Mouse (Mus musculus) NIH3T3 (cell line): ENCODE measurements around the gene Naga.
A peak's percentile ranks its signal among the peaks of the same experiment; 100 is the strongest.

Source experiments
- DNase-seq: peaks from one replicate; pipeline ENCODE4 v3.0.0-alpha.2; 2012; ENCODE audit warnings: low read depth

Gene Naga

GRCm38 (mm10) chr15:82337875-82338274 is 850 bp downstream of the Naga start:
- peak; percentile 38 for DNase-seq

GRCm38 (mm10) chr15:82336629-82337028 is 2.1 kb downstream of the Naga start:
- DNase-seq = no peak

GRCm38 (mm10) chr15:82335194-82335593 is 3.5 kb downstream of the Naga start:
- no peak for DNase-seq

GRCm38 (mm10) chr15:82325382-82325781 is 13.3 kb downstream of the Naga start:
- no peak for DNase-seq

- no peak for DNase-seq
Measured at GRCm38 (mm10) chr15:82322195-82322594, 16.5 kb downstream of the Naga start.

- DNase-seq = no peak
Measured at GRCm38 (mm10) chr15:82319613-82320012, 19.1 kb downstream of the Naga start.

GRCm38 (mm10) chr15:82317839-82318238 is 20.9 kb downstream of the Naga start:
- DNase-seq = peak; percentile 74

GRCm38 (mm10) chr15:82308416-82308815 is 30.3 kb downstream of the Naga start:
- no peak for DNase-seq

- DNase-seq = no peak
Measured at GRCm38 (mm10) chr15:82307107-82307506, 31.6 kb downstream of the Naga start.

GRCm38 (mm10) chr15:82298764-82299561 is 39.8 kb downstream of the Naga start, which contains the start of gene Wbp2nl:
TSS of gene Wbp2nl (plus strand) at chr15:82298954.
- DNase-seq = no peak

- peak; percentile 29 for DNase-seq
Measured at GRCm38 (mm10) chr15:82294059-82294458, 44.7 kb downstream of the Naga start.

GRCm38 (mm10) chr15:82293271-82293711 is 45.4 kb downstream of the Naga start:
- no peak for DNase-seq

GRCm38 (mm10) chr15:82292851-82293250 is 45.9 kb downstream of the Naga start:
- DNase-seq = no peak

- DNase-seq = no peak
Measured at GRCm38 (mm10) chr15:82290252-82290651, 48.5 kb downstream of the Naga start.

GRCm38 (mm10) chr15:82286157-82286556 is 52.6 kb downstream of the Naga start:
- DNase-seq = no peak

GRCm38 (mm10) chr15:82280638-82281037 is 58.1 kb downstream of the Naga start:
- DNase-seq = no peak
